Mouse (Mus musculus) C2C12 (cell line): ENCODE measurements around the gene Gys1. TPM values are rescaled to one million over a fixed set of nuclear protein-coding genes. Genes with fewer than 3 reads are reported as not detected.

Source experiments
- H3K27me3 ChIP-seq: one replicate; pipeline ENCODE4 v1.6.1; 2011; ENCODE audit not compliant: control insufficient read depth, insufficient read depth, insufficient read length
- H3K36me3 ChIP-seq: one replicate; pipeline ENCODE4 v1.6.1; 2011; ENCODE audit not compliant: control insufficient read depth, insufficient read depth
- H3K4me3 ChIP-seq: one replicate; pipeline ENCODE4 v1.5.1; 2011; ENCODE audit warnings: mild to moderate bottlenecking, control low read depth; ENCODE audit not compliant: poor library complexity, insufficient read depth, severe bottlenecking
- H3K79me2 ChIP-seq: one replicate; pipeline ENCODE4 v1.6.1; 2011; ENCODE audit not compliant: control insufficient read depth, insufficient read depth
- H3K79me3 ChIP-seq: one replicate; pipeline ENCODE4 v1.6.1; 2011; ENCODE audit warnings: low read depth, control low read depth
- H3ac ChIP-seq: one replicate; pipeline ENCODE3; 2011; ENCODE audit warnings: low read depth; ENCODE audit not compliant: control insufficient read depth, insufficient read length
- CEBPB ChIP-seq: IDR thresholded peaks from one replicate; pipeline ENCODE4 v1.6.1; 2011; ENCODE audit warnings: low read depth, mild to moderate bottlenecking, control low read depth, moderate library complexity
- CTCF ChIP-seq: IDR thresholded peaks from one replicate; pipeline ENCODE4 v1.5.1; 2011; ENCODE audit not compliant: control insufficient read depth, insufficient read depth, insufficient read length
- FOSL1 ChIP-seq: IDR thresholded peaks from one replicate; pipeline ENCODE4 v1.8.0; 2011; ENCODE audit warnings: mild to moderate bottlenecking, low read length; ENCODE audit not compliant: poor library complexity, insufficient read depth, severe bottlenecking
- MAX ChIP-seq: IDR thresholded peaks from one replicate; pipeline ENCODE4 v1.6.1; 2011; ENCODE audit warnings: mild to moderate bottlenecking, control low read depth
- MYOD1 ChIP-seq: IDR thresholded peaks from one replicate; pipeline ENCODE4 v1.6.1; 2011; ENCODE audit warnings: low read depth; ENCODE audit not compliant: control insufficient read depth, insufficient read length
- MYOG ChIP-seq: IDR thresholded peaks from one replicate; pipeline ENCODE4 v1.6.1; 2011; ENCODE audit not compliant: control insufficient read depth, insufficient read length; ENCODE audit errors: extremely low read depth
- USF1 ChIP-seq: IDR thresholded peaks from one replicate; pipeline ENCODE4 v1.6.1; 2011; ENCODE audit warnings: low read depth, mild to moderate bottlenecking, control low read depth, moderate library complexity
- polyA plus RNA-seq: library from polyadenylated mRNA; unstranded; fragments of >200 nt; fragmentation: generic; extraction: Trizol; gene quantifications from one replicate; pipeline ENCODE4 v1.2.1, GENCODE M21; 2012; ENCODE audit warnings: missing spikeins

Gene Gys1
- polyA plus RNA-seq, 1 experiment: 25.2 TPM

- TF ChIP-seq FOSL1 (no peak), USF1 (no peak)
- Histone ChIP-seq H3K4me3 (no peak overlapping the region), H3ac (no peak overlapping the region), H3K36me3 (no peaks in the 10 kb centered on the region), H3K79me3 (no peaks in the 10 kb centered on the region), H3K27me3 (peaks cover 8% of the 10 kb centered on the region), H3K79me2 (no peaks in the 10 kb centered on the region)
These were observed 33.0 kb upstream of the Gys1 start for GRCm38 (mm10) chr7:45401521-45402085.

- TF ChIP-seq USF1 (peak; percentile 75), MAX (peak; percentile 73), CTCF (no peak)
- peaks cover 21% of the 10 kb centered on the region for H3K27me3 ChIP-seq
- H3K4me3 ChIP-seq: no peak overlapping the region
- H3K79me2 ChIP-seq: no peaks in the 10 kb centered on the region
- no peaks in the 10 kb centered on the region for H3K36me3 ChIP-seq
- no peak overlapping the region for H3ac ChIP-seq
- no peaks in the 10 kb centered on the region for H3K79me3 ChIP-seq
These were observed 30.9 kb upstream of the Gys1 start for GRCm38 (mm10) chr7:45403532-45404261.

- Histone ChIP-seq H3K79me3 (no peaks in the 10 kb centered on the region), H3ac (no peak within 1 kb of the TSS), H3K79me2 (no peaks in the 10 kb centered on the region), H3K4me3 (no peak within 1 kb of the TSS), H3K27me3 (peaks cover 31% of the 10 kb centered on the region), H3K36me3 (no peaks in the 10 kb centered on the region)
- TF ChIP-seq MYOD1 (no peak), CTCF (peak; percentile 64)
These were observed 29.3 kb upstream of the Gys1 start, which contains the start of gene Kcna7 for GRCm38 (mm10) chr7:45405091-45406075. Gene Kcna7, plus strand, starts transcription at chr7:45405653.

GRCm38 (mm10) chr7:45406157-45407156 is 28.2 kb upstream of the Gys1 start:
- H3K27me3 ChIP-seq: peaks cover 31% of the 10 kb centered on the region
- no peak overlapping the region for H3ac ChIP-seq
- no peak overlapping the region for H3K4me3 ChIP-seq
- H3K79me3 ChIP-seq: no peaks in the 10 kb centered on the region
- H3K36me3 ChIP-seq: no peaks in the 10 kb centered on the region
- TF ChIP-seq FOSL1 (no peak), CTCF (peak; percentile 14)
- no peaks in the 10 kb centered on the region for H3K79me2 ChIP-seq

- Histone ChIP-seq H3ac (no peak overlapping the region), H3K4me3 (no peak overlapping the region), H3K36me3 (no peaks in the 10 kb centered on the region), H3K79me2 (no peaks in the 10 kb centered on the region), H3K79me3 (no peaks in the 10 kb centered on the region), H3K27me3 (peaks cover 31% of the 10 kb centered on the region)
- TF ChIP-seq CEBPB: no peak
- no peak for TF ChIP-seq FOSL1
- TF ChIP-seq CTCF: no peak
- TF ChIP-seq USF1: no peak
- no peak for TF ChIP-seq MAX
- no peak for TF ChIP-seq MYOG
- TF ChIP-seq MYOD1: no peak
These were observed 26.8 kb upstream of the Gys1 start for GRCm38 (mm10) chr7:45407836-45408235.
